Mouse (Mus musculus) forebrain, embryonic 13.5 days (tissue): ENCODE data around the gene Zfp319. TPM values are rescaled to one million over a fixed set of nuclear protein-coding genes. Genes with fewer than 3 reads are reported as not detected.

Experiments used
- ATAC-seq: fragments of 200-750 bp; cut with Nextera tagmentation; 2 replicates; pipeline ENCODE4 v1.8.0; 2017
- H3K27ac ChIP-seq: fragments of 300-500 bp; sonication (generic); 2 replicates; pipeline ENCODE4 v1.5.1; 2015; ENCODE audit warnings: inconsistent platforms, mild to moderate bottlenecking, moderate library complexity
- H3K27me3 ChIP-seq: fragments of 300-500 bp; sonication (generic); 2 replicates; pipeline ENCODE4 v1.6.1; 2015; ENCODE audit warnings: mild to moderate bottlenecking, inconsistent platforms
- H3K36me3 ChIP-seq: fragments of 300-500 bp; sonication (generic); 2 replicates; pipeline ENCODE4 v1.6.1; 2015; ENCODE audit warnings: mild to moderate bottlenecking, inconsistent platforms; ENCODE audit not compliant: poor library complexity, severe bottlenecking
- H3K4me1 ChIP-seq: fragments of 300-500 bp; sonication (generic); 2 replicates; pipeline ENCODE4 v1.6.1; 2015; ENCODE audit warnings: inconsistent platforms
- H3K4me2 ChIP-seq: fragments of 300-500 bp; sonication (generic); 2 replicates; pipeline ENCODE4 v1.6.1; 2015; ENCODE audit warnings: inconsistent platforms, mild to moderate bottlenecking, moderate library complexity
- H3K4me3 ChIP-seq: fragments of 300-500 bp; sonication (generic); 2 replicates; pipeline ENCODE4 v1.5.1; 2015; ENCODE audit warnings: mild to moderate bottlenecking, inconsistent platforms
- H3K9ac ChIP-seq: fragments of 300-500 bp; sonication (generic); 2 replicates; pipeline ENCODE4 v1.6.1; 2015; ENCODE audit warnings: mild to moderate bottlenecking, inconsistent platforms
- H3K9me3 ChIP-seq: fragments of 300-500 bp; sonication (generic); replicated peaks from 2 replicates; pipeline ENCODE4 v1.6.1; 2016; ENCODE audit warnings: inconsistent platforms
- WGBS: fragments of 180-500 bp; shearing (Covaris S2); methylation state at CpG from one replicate; pipeline ENCODE4 v1.1.7; 2015; 5-methylcytosine and 5-hydroxymethylcytosine counted together
- polyA plus RNA-seq: library from polyadenylated mRNA; unstranded; fragments of >200 nt; fragmentation: Nextera tagmentation; extraction: Ambion mirVana; gene quantifications from 2 replicates; pipeline ENCODE4 v1.2.1, GENCODE M21; 2015

The Zfp319 gene
- polyA plus RNA-seq, 1 experiment from 2014 or later: 15.3 TPM

DNA sequence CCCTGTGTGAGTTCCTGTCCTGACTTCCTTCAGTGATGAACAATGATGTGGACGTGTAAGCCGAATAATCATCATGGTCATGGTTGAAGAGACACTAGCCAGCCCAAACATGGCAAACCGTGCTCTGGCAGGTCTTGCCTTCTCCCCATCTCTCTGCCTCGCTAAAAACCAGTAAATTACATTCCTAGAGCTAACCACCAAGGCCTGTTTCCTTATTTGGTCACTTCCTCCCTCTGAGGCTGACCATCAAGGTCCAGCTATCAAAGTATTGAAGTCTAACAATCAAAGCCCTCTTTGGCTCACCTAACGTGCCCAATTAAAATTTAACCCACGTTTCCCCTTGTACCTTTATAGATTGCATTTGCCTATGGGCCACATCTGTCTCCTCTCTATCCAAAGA, 30.5 kb upstream of the Zfp319 start:
- no peak overlapping the region for H3K9ac ChIP-seq
- no peak overlapping the region for H3K4me2 ChIP-seq
- H3K9me3 ChIP-seq: peaks cover 3% of the 10 kb centered on the region; the same call in 1 of the 2 replicates
- no peak for ATAC-seq
- no peak overlapping the region for H3K27ac ChIP-seq
- no peaks in the 10 kb centered on the region for H3K27me3 ChIP-seq
- H3K36me3 ChIP-seq: 0 out of 2 replicates have a peak, but pooled peaks cover 6% of the 10 kb centered on the region
- H3K4me1 ChIP-seq: peaks cover 25% of the 10 kb centered on the region
- 80% methylated on average over 6 of the region's 6 CpGs for WGBS
- H3K4me3 ChIP-seq: no peak overlapping the region

GRCm38 (mm10) chr8:95361016-95361341, 29.2 kb upstream of the Zfp319 start:
- peaks cover 3% of the 10 kb centered on the region; the same call in 1 of the 2 replicates for H3K9me3 ChIP-seq
- H3K4me1 ChIP-seq: peaks cover 28% of the 10 kb centered on the region
- H3K27ac ChIP-seq: no peak overlapping the region
- H3K4me2 ChIP-seq: no peak overlapping the region
- WGBS: 79% methylated on average over 3 of the region's 3 CpGs
- no peaks in the 10 kb centered on the region for H3K27me3 ChIP-seq
- no peaks in the 10 kb centered on the region for H3K36me3 ChIP-seq
- no peak overlapping the region for H3K9ac ChIP-seq
- no peak for ATAC-seq
- H3K4me3 ChIP-seq: no peak overlapping the region

DNA sequence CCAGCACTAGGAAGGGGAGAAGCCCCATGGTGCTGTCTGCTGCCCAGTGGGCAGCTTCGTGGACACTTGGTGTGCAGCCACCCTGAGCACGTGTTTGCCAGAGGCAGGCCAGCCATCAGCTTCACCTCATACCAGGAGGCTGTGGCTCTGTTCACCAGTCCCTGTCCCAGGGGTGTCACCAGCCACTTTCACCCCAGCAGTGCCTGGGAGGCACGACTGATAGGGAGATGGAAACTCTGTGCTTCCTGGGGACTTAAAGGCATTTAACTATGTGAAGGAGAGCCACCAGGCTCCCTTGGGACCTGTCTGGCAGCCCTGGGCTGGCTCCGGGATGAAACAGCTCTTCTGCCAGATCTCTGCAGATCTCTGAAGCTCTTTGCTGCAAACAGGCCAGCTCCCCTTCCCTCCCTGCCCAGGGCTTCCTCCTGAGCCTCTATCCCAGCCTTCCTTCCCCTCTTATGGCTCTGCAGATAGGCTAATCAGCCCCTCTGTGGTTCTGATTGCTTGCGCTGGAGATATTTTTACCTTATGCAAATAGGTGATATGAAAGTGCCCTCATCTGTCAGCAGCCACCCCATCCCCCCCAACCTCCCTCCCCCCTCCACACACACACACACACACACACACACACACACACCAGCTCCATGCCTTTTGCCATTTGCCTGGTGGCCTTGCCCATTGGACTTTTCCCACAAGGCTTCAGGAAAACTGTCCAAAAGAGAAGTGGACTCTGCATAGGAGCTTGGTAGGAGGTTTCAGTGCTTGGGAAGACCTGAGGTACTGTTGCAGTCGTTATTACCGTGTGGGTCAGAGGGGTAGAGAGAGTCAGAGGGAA, 28.6 kb upstream of the Zfp319 start:
- Histone ChIP-seq H3K27ac (peak overlapping the region; percentile 44), H3K9me3 (peaks cover 3% of the 10 kb centered on the region; the same call in 1 of the 2 replicates), H3K4me2 (no peak overlapping the region), H3K4me3 (no peak overlapping the region), H3K27me3 (no peaks in the 10 kb centered on the region), H3K4me1 (peaks cover 31% of the 10 kb centered on the region), H3K9ac (peak overlapping the region; percentile 34), H3K36me3 (no peaks in the 10 kb centered on the region)
- 49% methylated on average over 7 of the region's 7 CpGs for WGBS
- ATAC-seq: no peak

DNA sequence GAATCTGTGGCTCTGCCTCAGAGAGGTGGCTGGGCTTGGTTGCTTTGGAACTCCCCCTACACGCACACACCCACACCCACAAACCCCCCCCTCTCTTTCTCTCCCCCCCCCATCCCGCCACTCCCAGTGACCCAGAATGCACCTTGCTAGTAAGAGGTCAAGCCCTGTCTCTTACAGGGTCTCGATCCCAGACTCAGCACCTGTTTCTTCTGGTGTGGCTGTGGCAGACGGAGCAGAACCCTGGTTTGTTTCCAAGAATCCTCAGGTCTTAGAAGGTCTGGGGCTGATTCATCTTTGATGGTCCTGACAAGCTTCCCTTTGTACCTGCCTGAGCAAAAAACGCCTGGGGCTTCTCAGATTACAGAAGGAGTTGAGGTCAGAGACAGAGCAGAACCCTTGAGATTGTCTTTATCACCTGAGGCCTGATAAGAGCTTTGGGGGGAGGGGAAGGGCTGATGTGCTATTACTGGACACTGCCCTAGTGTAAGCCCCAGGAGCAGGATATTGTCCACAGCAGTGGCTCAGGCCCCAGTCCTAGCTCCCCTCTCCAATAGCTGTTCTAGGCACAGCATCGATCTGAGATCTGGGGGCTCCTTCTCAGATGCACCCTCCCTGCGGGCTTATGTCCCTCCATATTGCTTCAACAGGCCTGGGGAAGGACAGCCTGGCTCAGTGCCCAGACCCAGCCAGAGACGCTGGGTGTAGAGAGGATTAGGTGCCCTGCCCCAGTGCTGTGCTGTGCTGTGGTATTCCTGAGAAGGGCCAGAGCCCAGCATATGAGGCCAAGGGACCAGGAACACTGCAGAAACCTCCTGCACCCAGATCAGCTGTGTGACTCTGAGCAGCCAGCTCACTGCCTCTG, 27.0 kb upstream of the Zfp319 start:
- Histone ChIP-seq H3K36me3 (no peaks in the 10 kb centered on the region), H3K27ac (no peak overlapping the region), H3K4me2 (no peak overlapping the region), H3K27me3 (no peaks in the 10 kb centered on the region), H3K9ac (0 out of 2 replicates have a peak overlapping the region, but pooled peaks have one; percentile 0), H3K9me3 (peaks cover under 1% of the 10 kb centered on the region; the same call in 1 of the 2 replicates), H3K4me1 (peaks cover 45% of the 10 kb centered on the region), H3K4me3 (no peak overlapping the region)
- 64% methylated on average over 8 of the region's 8 CpGs for WGBS
- ATAC-seq: no peak

DNA sequence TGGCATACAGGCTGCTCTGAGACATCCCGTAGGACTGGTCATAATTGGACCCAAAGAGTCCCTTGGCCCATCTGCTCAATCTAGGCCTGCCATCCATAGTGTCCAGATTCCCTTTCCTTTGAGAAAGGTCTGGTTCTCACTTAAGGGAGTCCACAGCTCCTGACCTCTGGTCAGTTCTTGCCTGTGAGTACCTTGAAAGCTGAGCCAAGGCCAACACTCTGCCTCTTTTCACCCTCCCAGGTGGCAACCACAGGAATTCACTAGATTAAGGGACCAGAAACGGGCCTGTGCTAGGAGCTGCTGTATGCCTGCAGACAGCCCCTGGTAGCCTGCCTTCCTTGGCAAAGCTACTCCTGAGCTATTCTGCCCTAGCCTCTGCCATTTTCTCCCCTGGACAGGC, 22.9 kb upstream of the Zfp319 start:
- Histone ChIP-seq H3K4me2 (peak overlapping the region; percentile 94), H3K27me3 (no peaks in the 10 kb centered on the region), H3K4me3 (no peak overlapping the region), H3K9ac (no peak overlapping the region), H3K9me3 (no peaks in the 10 kb centered on the region), H3K4me1 (peaks cover 53% of the 10 kb centered on the region), H3K27ac (no peak overlapping the region), H3K36me3 (no peaks in the 10 kb centered on the region)
- no peak for ATAC-seq
- 89% methylated on average over 2 of the region's 2 CpGs for WGBS

GRCm38 (mm10) chr8:95352871-95353866, 21.4 kb upstream of the Zfp319 start:
- H3K9me3 ChIP-seq: no peaks in the 10 kb centered on the region
- peak overlapping the region; percentile 89 for H3K27ac ChIP-seq
- peak overlapping the region; percentile 94 for H3K9ac ChIP-seq
- peak; percentile 46 for ATAC-seq
- peak overlapping the region; percentile 85 for H3K4me3 ChIP-seq
- no peaks in the 10 kb centered on the region for H3K27me3 ChIP-seq
- H3K4me1 ChIP-seq: peaks cover 54% of the 10 kb centered on the region
- no peaks in the 10 kb centered on the region for H3K36me3 ChIP-seq
- 2% methylated on average over 62 of the region's 62 CpGs for WGBS
- H3K4me2 ChIP-seq: peak overlapping the region; percentile 94

DNA sequence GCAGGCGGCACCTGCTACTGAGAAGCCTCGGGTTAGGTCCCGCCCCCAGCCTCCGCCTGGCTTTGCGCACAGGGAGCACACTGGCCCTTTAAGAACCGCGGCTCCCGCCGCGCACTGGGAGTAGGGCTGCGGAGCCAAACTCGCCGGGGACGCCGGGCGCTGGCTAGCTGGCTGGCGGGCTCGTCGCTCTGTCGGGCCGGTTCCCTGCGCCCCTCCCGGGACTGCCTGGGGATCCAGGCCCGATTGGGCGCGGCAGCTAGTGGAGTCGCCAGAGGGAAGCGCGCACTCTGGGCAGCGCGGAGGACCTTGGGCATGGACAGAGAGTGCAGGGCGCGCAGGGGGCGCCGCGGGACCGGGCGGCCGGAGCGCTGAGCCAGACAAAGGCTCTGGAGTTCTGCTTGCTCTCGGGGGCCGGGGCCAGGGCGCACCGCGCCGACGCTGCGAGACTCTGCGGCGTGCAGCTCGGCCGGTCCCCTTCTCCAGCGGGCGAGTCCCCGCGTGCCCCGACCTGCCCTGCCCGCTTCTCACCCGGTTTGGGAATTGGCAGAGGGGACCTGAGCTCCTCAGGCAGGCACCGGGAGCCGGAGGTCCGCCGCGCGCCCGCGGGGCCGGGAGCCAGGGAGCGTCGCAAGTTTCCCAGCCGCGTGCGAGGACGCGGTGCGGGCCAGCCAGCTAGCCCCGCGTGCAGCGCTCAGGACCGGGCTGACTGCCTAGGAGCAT, 20.6 kb upstream of the Zfp319 start, which contains the start of gene Mmp15:
Gene Mmp15 (plus strand): TSS at position 118 of the 720 bp plus-strand sequence.
- WGBS: under 1% methylated on average over 75 of the region's 80 CpGs
- H3K9me3 ChIP-seq: no peaks in the 10 kb centered on the region
- no peaks in the 10 kb centered on the region for H3K36me3 ChIP-seq
- H3K9ac ChIP-seq: peak within 1 kb of the TSS; percentile 94
- ATAC-seq: peak; percentile 77
- H3K27me3 ChIP-seq: no peaks in the 10 kb centered on the region
- peaks cover 54% of the 10 kb centered on the region for H3K4me1 ChIP-seq
- peak within 1 kb of the TSS; percentile 89 for H3K27ac ChIP-seq
- peak within 1 kb of the TSS; percentile 94 for H3K4me2 ChIP-seq
- H3K4me3 ChIP-seq: peak within 1 kb of the TSS; percentile 85

DNA sequence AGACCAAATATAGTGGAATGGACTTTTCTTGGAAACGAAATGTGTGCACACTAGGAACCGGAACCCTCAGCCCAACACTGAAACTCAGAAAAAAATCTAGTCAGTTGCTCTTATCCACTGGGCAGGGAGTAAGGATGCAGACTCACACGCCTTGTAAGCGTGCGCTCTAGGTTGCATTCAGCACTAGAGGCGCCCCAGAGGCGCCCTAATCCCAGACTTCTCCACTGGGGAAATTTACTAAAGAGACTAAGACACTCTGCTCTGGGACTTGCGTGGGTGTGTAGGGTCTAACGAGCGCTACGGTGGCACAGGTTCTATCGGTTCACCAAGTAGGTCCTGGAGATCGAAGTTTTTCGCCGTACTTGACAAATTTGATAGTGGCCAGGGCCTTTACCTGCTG, 19.7 kb upstream of the Zfp319 start:
- Histone ChIP-seq H3K9me3 (no peaks in the 10 kb centered on the region), H3K4me2 (peak overlapping the region; percentile 94), H3K4me1 (peaks cover 58% of the 10 kb centered on the region), H3K9ac (no peak overlapping the region), H3K27me3 (no peaks in the 10 kb centered on the region), H3K36me3 (no peaks in the 10 kb centered on the region), H3K27ac (no peak overlapping the region), H3K4me3 (peak overlapping the region; percentile 85)
- WGBS: 1% methylated on average over 15 of the region's 15 CpGs
- peak; percentile 20 for ATAC-seq

DNA sequence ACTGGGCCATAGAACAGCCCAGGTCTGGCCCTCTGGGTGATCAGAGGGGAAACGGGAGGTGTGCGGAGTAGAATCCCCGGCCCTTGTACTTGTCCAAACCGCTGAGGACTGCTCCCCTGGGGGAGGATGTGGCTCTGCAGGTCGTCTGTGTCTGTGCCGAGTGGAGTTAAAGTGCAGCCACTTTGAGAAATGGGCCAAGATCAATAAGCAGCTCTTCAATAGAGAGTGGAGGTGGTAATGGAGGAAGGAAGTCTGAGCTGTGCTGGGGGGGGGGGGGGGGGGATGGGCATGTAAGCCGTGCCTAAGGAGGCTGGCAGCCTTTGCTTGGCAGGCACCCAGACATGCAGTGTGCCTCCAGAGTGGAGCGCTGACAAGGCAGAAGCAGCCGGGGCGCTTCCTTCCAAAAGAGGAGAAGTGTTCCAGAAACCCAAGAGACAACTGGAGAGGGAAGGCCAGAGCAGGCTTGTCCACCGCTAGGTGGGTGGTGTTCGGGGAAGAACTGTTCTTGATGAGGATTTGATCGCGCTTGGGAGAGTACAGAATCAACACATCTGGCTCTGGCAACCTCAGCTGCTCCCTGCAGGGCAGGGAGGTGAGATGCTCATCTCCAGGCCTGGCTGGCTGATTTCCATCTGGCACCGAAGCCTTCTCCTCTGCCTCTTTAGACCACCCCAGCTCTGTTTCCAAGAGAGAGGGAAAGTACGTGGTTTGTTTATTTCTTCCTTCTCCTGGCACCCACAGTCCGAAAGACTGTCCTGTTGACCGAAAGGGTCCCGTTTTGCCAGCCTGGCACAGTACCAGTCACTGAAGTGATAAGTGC, 17.3 kb upstream of the Zfp319 start:
- Histone ChIP-seq H3K4me2 (peak overlapping the region; percentile 38), H3K27ac (peak overlapping the region; percentile 40; the same call in 1 of the 2 replicates), H3K27me3 (no peaks in the 10 kb centered on the region), H3K9ac (no peak overlapping the region), H3K9me3 (no peaks in the 10 kb centered on the region), H3K4me1 (peaks cover 41% of the 10 kb centered on the region), H3K36me3 (peaks cover 16% of the 10 kb centered on the region), H3K4me3 (no peak overlapping the region)
- peak; percentile 14; the same call in 1 of the 2 replicates for ATAC-seq
- WGBS: 54% methylated on average over 19 of the region's 19 CpGs

DNA sequence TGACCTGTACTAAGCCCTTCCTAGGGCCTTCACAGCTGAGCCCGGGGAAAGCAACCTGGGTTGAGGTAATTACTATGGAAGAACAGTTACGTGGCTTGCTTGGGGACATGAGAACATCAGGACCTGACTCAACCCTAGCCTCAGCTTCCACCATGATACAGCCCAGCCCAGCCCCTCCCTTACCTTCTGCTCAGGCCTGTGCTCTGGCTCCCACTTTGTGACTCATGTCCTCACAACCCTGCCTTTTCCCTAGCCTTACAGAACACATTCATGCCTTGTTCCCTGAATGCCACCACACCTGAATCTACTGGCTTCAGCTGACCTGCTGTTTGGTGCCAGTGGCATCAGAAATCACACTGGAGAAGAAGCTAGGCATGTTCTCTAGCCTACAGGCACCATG, 16.6 kb upstream of the Zfp319 start:
- no peak overlapping the region for H3K9ac ChIP-seq
- no peak overlapping the region for H3K4me3 ChIP-seq
- H3K4me1 ChIP-seq: peaks cover 34% of the 10 kb centered on the region
- no peak for ATAC-seq
- H3K4me2 ChIP-seq: no peak overlapping the region
- no peaks in the 10 kb centered on the region for H3K27me3 ChIP-seq
- 85% methylated on average over 2 of the region's 2 CpGs for WGBS
- H3K9me3 ChIP-seq: no peaks in the 10 kb centered on the region
- peaks cover 23% of the 10 kb centered on the region for H3K36me3 ChIP-seq
- no peak overlapping the region; the same call in 1 of the 2 replicates for H3K27ac ChIP-seq
